Mouse (Mus musculus): Measurements from ENCODE around the gene Tbc1d16. TPM values are rescaled to one million over a fixed set of nuclear protein-coding genes. Genes with fewer than 3 reads are reported as not detected.

The Tbc1d16 gene
- polyA plus RNA-seq, 1 experiment from 2014 or later, result 27.2 TPM

GRCm38 (mm10) chr11:119159496-119159895, 68.8 kb downstream of the Tbc1d16 start:
- ATAC-seq (ENCODE audit: low FRiP score, low read depth), result no peak

GRCm38 (mm10) chr11:119157377-119158189, 70.7 kb downstream of the Tbc1d16 start:
- 15% methylated on average over 20 of the region's 20 CpGs for WGBS
- Histone ChIP-seq H3K27me3 (peaks cover 28% of the 10 kb centered on the region; the same call in 1 of the 2 replicates), H3K27ac (peak overlapping the region; percentile 11; the same call in 1 of the 2 replicates)

More at GRCm38 (mm10) chr11:119159496-119159895, 68.8 kb downstream of the Tbc1d16 start:
- H3K4me2 ChIP-seq (replicated peaks), result no peak overlapping the region; the same call in 1 of the 2 replicates
- peaks cover 28% of the 10 kb centered on the region; the same call in 1 of the 2 replicates for H3K27me3 ChIP-seq
- H3K9ac ChIP-seq, result no peak overlapping the region
- H3K9me3 ChIP-seq, result no peaks in the 10 kb centered on the region
- 39% methylated on average over 11 of the region's 11 CpGs for WGBS
- peaks cover 59% of the 10 kb centered on the region for H3K4me1 ChIP-seq
- H3K4me3 ChIP-seq, result no peak overlapping the region
- peaks cover 14% of the 10 kb centered on the region for H3K36me3 ChIP-seq
- H3K27ac ChIP-seq, result no peak overlapping the region

GRCm38 (mm10) chr11:119156481-119157254, 71.6 kb downstream of the Tbc1d16 start:
- Histone ChIP-seq H3K9ac (peak overlapping the region; percentile 31; the same call in 1 of the 2 replicates), H3K4me2 (replicated peaks) (peak overlapping the region; percentile 49), H3K27ac (no peak overlapping the region; the same call in 1 of the 2 replicates), H3K36me3 (peaks cover 39% of the 10 kb centered on the region), H3K4me1 (peaks cover 63% of the 10 kb centered on the region), H3K4me3 (no peak overlapping the region), H3K9me3 (no peaks in the 10 kb centered on the region), H3K27me3 (peaks cover 28% of the 10 kb centered on the region; the same call in 1 of the 2 replicates)
- WGBS, result 25% methylated on average over 24 of the region's 24 CpGs
- no peak for ATAC-seq (ENCODE audit: low FRiP score, low read depth)

More at GRCm38 (mm10) chr11:119157377-119158189, 70.7 kb downstream of the Tbc1d16 start:
- Histone ChIP-seq H3K36me3 (peaks cover 31% of the 10 kb centered on the region), H3K9ac (peak overlapping the region; percentile 19; the same call in 1 of the 2 replicates), H3K4me3 (no peak overlapping the region), H3K4me1 (peaks cover 56% of the 10 kb centered on the region), H3K4me2 (replicated peaks) (peak overlapping the region; percentile 49), H3K9me3 (no peaks in the 10 kb centered on the region)
- ATAC-seq (ENCODE audit: low FRiP score, low read depth), result no peak

GRCm38 (mm10) chr11:119155638-119156480, 72.4 kb downstream of the Tbc1d16 start:
- H3K27ac ChIP-seq, result no peak overlapping the region
- no peak overlapping the region for H3K4me3 ChIP-seq
- H3K9ac ChIP-seq, result 0 out of 2 replicates have a peak overlapping the region, but pooled peaks have one; percentile 31
- H3K4me2 ChIP-seq (replicated peaks), result no peak overlapping the region
- 50% methylated on average over 30 of the region's 30 CpGs for WGBS
- ATAC-seq (ENCODE audit: low FRiP score, low read depth), result no peak
- peaks cover 42% of the 10 kb centered on the region for H3K36me3 ChIP-seq
- peaks cover 28% of the 10 kb centered on the region; the same call in 1 of the 2 replicates for H3K27me3 ChIP-seq
- peaks cover 63% of the 10 kb centered on the region for H3K4me1 ChIP-seq
- no peaks in the 10 kb centered on the region for H3K9me3 ChIP-seq

GRCm38 (mm10) chr11:119152321-119152831, 75.9 kb downstream of the Tbc1d16 start:
- Histone ChIP-seq H3K4me3 (no peak overlapping the region), H3K9ac (no peak overlapping the region), H3K4me1 (peaks cover 31% of the 10 kb centered on the region), H3K4me2 (replicated peaks) (no peak overlapping the region), H3K27me3 (peaks cover 20% of the 10 kb centered on the region; the same call in 1 of the 2 replicates), H3K36me3 (peaks cover 77% of the 10 kb centered on the region), H3K9me3 (no peaks in the 10 kb centered on the region), H3K27ac (no peak overlapping the region)
- no peak for ATAC-seq (ENCODE audit: low FRiP score, low read depth)
- WGBS, result 37% methylated on average over 14 of the region's 14 CpGs

- H3K27ac ChIP-seq, result no peak overlapping the region
- peaks cover 18% of the 10 kb centered on the region for H3K4me1 ChIP-seq
- peaks cover 11% of the 10 kb centered on the region; the same call in 1 of the 2 replicates for H3K27me3 ChIP-seq
- ATAC-seq (ENCODE audit: low FRiP score, low read depth), result no peak
- peaks cover 86% of the 10 kb centered on the region for H3K36me3 ChIP-seq
- H3K4me2 ChIP-seq (replicated peaks), result no peak overlapping the region
- H3K4me3 ChIP-seq, result no peak overlapping the region
- H3K9ac ChIP-seq, result no peak overlapping the region
- WGBS, result 86% methylated on average over 10 of the region's 10 CpGs
- no peaks in the 10 kb centered on the region for H3K9me3 ChIP-seq
Measured at GRCm38 (mm10) chr11:119151073-119151607, 77.2 kb downstream of the Tbc1d16 start.

GRCm38 (mm10) chr11:119150442-119150841, 77.9 kb downstream of the Tbc1d16 start:
- H3K4me3 ChIP-seq, result no peak overlapping the region
- peaks cover 81% of the 10 kb centered on the region for H3K36me3 ChIP-seq
- H3K9me3 ChIP-seq, result no peaks in the 10 kb centered on the region
- WGBS, result 76% methylated on average over 10 of the region's 10 CpGs
- H3K4me1 ChIP-seq, result peaks cover 17% of the 10 kb centered on the region
- peaks cover 4% of the 10 kb centered on the region; the same call in 1 of the 2 replicates for H3K27me3 ChIP-seq
- H3K9ac ChIP-seq, result no peak overlapping the region
- H3K27ac ChIP-seq, result no peak overlapping the region
- H3K4me2 ChIP-seq (replicated peaks), result no peak overlapping the region
- ATAC-seq (ENCODE audit: low FRiP score, low read depth), result no peak

GRCm38 (mm10) chr11:119148829-119149228, 79.5 kb downstream of the Tbc1d16 start:
- H3K4me3 ChIP-seq, result no peak overlapping the region
- no peak overlapping the region for H3K9ac ChIP-seq
- ATAC-seq (ENCODE audit: low FRiP score, low read depth), result no peak
- H3K9me3 ChIP-seq, result no peaks in the 10 kb centered on the region
- H3K4me2 ChIP-seq (replicated peaks), result no peak overlapping the region
- H3K27me3 ChIP-seq, result no peaks in the 10 kb centered on the region
- 90% methylated on average over 13 of the region's 13 CpGs for WGBS
- H3K36me3 ChIP-seq, result peaks cover 67% of the 10 kb centered on the region
- H3K4me1 ChIP-seq, result peaks cover 32% of the 10 kb centered on the region
- no peak overlapping the region for H3K27ac ChIP-seq

GRCm38 (mm10) chr11:119147153-119147552, 81.1 kb downstream of the Tbc1d16 start:
- H3K4me1 ChIP-seq, result peaks cover 35% of the 10 kb centered on the region
- WGBS, result 79% methylated on average over 8 of the region's 8 CpGs

GRCm38 (mm10) chr11:119146140-119146539, 82.2 kb downstream of the Tbc1d16 start:
- Histone ChIP-seq H3K27ac (no peak overlapping the region), H3K4me2 (replicated peaks) (no peak overlapping the region), H3K4me1 (peaks cover 32% of the 10 kb centered on the region), H3K27me3 (no peaks in the 10 kb centered on the region), H3K36me3 (peaks cover 50% of the 10 kb centered on the region), H3K9ac (no peak overlapping the region), H3K4me3 (no peak overlapping the region), H3K9me3 (no peaks in the 10 kb centered on the region)
- no peak for ATAC-seq (ENCODE audit: low FRiP score, low read depth)
- 27% methylated on average over 12 of the region's 12 CpGs for WGBS

More at GRCm38 (mm10) chr11:119147153-119147552, 81.1 kb downstream of the Tbc1d16 start:
- H3K27me3 ChIP-seq, result no peaks in the 10 kb centered on the region
- H3K9me3 ChIP-seq, result no peaks in the 10 kb centered on the region
- H3K9ac ChIP-seq, result no peak overlapping the region
- no peak for ATAC-seq (ENCODE audit: low FRiP score, low read depth)
- no peak overlapping the region for H3K4me3 ChIP-seq
- no peak overlapping the region for H3K27ac ChIP-seq
- peaks cover 54% of the 10 kb centered on the region for H3K36me3 ChIP-seq
- no peak overlapping the region for H3K4me2 ChIP-seq (replicated peaks)
